Mouse (Mus musculus) heart, adult 11 months (tissue): ENCODE data around the gene Ccnjl.

Source experiments
- DNase-seq: peaks from one replicate; pipeline ENCODE4 v3.0.0; 2022

The Ccnjl gene

GRCm38 (mm10) chr11:43528683-43529499, at the start of gene Ccnjl:
Gene Ccnjl, plus strand, starts transcription at chr11:43528784.
- DNase-seq: peak; percentile 96

- peak; percentile 75 for DNase-seq
Observed at GRCm38 (mm10) chr11:43479376-43479775, 49.2 kb upstream of the Ccnjl start.

GRCm38 (mm10) chr11:43480561-43480960, 48.0 kb upstream of the Ccnjl start:
- peak; percentile 85 for DNase-seq

- peak; percentile 96 for DNase-seq
Observed at GRCm38 (mm10) chr11:43481672-43482522, 46.7 kb upstream of the Ccnjl start.

GRCm38 (mm10) chr11:43483122-43483792, 45.3 kb upstream of the Ccnjl start:
- DNase-seq: peak; percentile 99

GRCm38 (mm10) chr11:43484057-43484456, 44.5 kb upstream of the Ccnjl start:
- peak; percentile 94 for DNase-seq

- DNase-seq: peak; percentile 85
Observed at GRCm38 (mm10) chr11:43484652-43485051, 43.9 kb upstream of the Ccnjl start.

GRCm38 (mm10) chr11:43485855-43486254, 42.7 kb upstream of the Ccnjl start:
- DNase-seq: peak; percentile 82

- DNase-seq: peak; percentile 96
Observed at GRCm38 (mm10) chr11:43492663-43493062, 35.9 kb upstream of the Ccnjl start.

GRCm38 (mm10) chr11:43493815-43494409, 34.7 kb upstream of the Ccnjl start:
- peak; percentile 95 for DNase-seq

GRCm38 (mm10) chr11:43495037-43495436, 33.5 kb upstream of the Ccnjl start:
- no peak for DNase-seq

- peak; percentile 91 for DNase-seq
Observed at GRCm38 (mm10) chr11:43495532-43495931, 33.1 kb upstream of the Ccnjl start.

- DNase-seq: no peak
Observed at GRCm38 (mm10) chr11:43501256-43501655, 27.3 kb upstream of the Ccnjl start.

- no peak for DNase-seq
Observed at GRCm38 (mm10) chr11:43505188-43505587, 23.4 kb upstream of the Ccnjl start.

GRCm38 (mm10) chr11:43507976-43508375, 20.6 kb upstream of the Ccnjl start:
- no peak for DNase-seq

GRCm38 (mm10) chr11:43509878-43510277, 18.7 kb upstream of the Ccnjl start:
- DNase-seq: no peak

GRCm38 (mm10) chr11:43512661-43513190, 15.9 kb upstream of the Ccnjl start:
- no peak for DNase-seq

GRCm38 (mm10) chr11:43516344-43517021, 12.1 kb upstream of the Ccnjl start:
- no peak for DNase-seq

GRCm38 (mm10) chr11:43517641-43518040, 10.9 kb upstream of the Ccnjl start:
- no peak for DNase-seq

- no peak for DNase-seq
Observed at GRCm38 (mm10) chr11:43518086-43518485, 10.5 kb upstream of the Ccnjl start.

- no peak for DNase-seq
Observed at GRCm38 (mm10) chr11:43518821-43519220, 9.8 kb upstream of the Ccnjl start.

GRCm38 (mm10) chr11:43520521-43520920, 8.1 kb upstream of the Ccnjl start:
- no peak for DNase-seq
